Mouse (Mus musculus): ENCODE results near the gene Tesc.

- TF ChIP-seq POLR2A (IDR thresholded peaks at IDR 0.05; ENCODE audit: low read depth, low read length) (no peak), CTCF (IDR thresholded peaks at IDR 0.05; ENCODE audit: borderline replicate concordance, insufficient read depth, low read length) (no peak)
These were observed 68.3 kb downstream of the Tesc start for GRCm38 (mm10) chr5:118095849-118096248.
